8 mouse cellular contexts compared by ENCODE assay signal in genomic region chr5:35525469-35526123, GRCm38 (mm10). TPM values are rescaled to one million over a fixed set of nuclear protein-coding genes. Genes with fewer than 3 reads are reported as not detected.
DNase-seq lines count a peak whose midpoint lies in the region; ATAC-seq lines count a peak whose summit lies in the region.

Gene Cpz, minus strand, starts transcription at chr5:35525698.

- 2% methylated on average over 29 of the region's 29 CpGs for WGBS in kidney, embryonic 14.5 days

- H3K4me2 ChIP-seq in kidney, embryonic 14.5 days (replicated peaks; ENCODE audit: low read depth, low read length): peak within 1 kb of the TSS; percentile 51

- H3K4me3 ChIP-seq in kidney, embryonic 14.5 days (ENCODE audit: low read length): peak within 1 kb of the TSS; percentile 30

- no peak within 1 kb of the TSS; the same call in 1 of the 2 replicates for H3K27ac ChIP-seq in kidney, embryonic 14.5 days (ENCODE audit: low read depth, low read length)

- ATAC-seq in kidney, embryonic 14.5 days (ENCODE audit: low FRiP score, low TSS enrichment): peak; percentile 81
- no peak for ATAC-seq in megakaryocyte, adult 5-6 weeks (ENCODE audit: poor library complexity, severe bottlenecking)

- peaks cover 14% of the 10 kb centered on the region; the same call in 1 of the 2 replicates for H3K27me3 ChIP-seq in kidney, embryonic 14.5 days (ENCODE audit: control insufficient read depth, insufficient read depth, low read length)

- no peaks in the 10 kb centered on the region for H3K9me3 ChIP-seq in kidney, embryonic 14.5 days (ENCODE audit: control insufficient read depth, low read length)

- DNase-seq in kidney, adult 11 months: no peak
- DNase-seq in ZHBTc4 (ENCODE audit: low read depth, low spot score) (peak; percentile 94), liver (peak; percentile 70)
- DNase-seq in gonadal fat pad, adult 2 months (ENCODE audit: low read depth): no peak
- DNase-seq in retina, embryonic 14.5 days (ENCODE audit: low spot score): peak; percentile 86
- DNase-seq in spleen, postnatal 4 days (ENCODE audit: low spot score in 2 of 2): no peak

- peaks cover 16% of the 10 kb centered on the region for H3K4me1 ChIP-seq in kidney, embryonic 14.5 days (ENCODE audit: control insufficient read depth, insufficient read depth, low read length)

- no peaks in the 10 kb centered on the region for H3K36me3 ChIP-seq in kidney, embryonic 14.5 days (ENCODE audit: control insufficient read depth, insufficient read depth, low read length)

- H3K9ac ChIP-seq in kidney, embryonic 14.5 days (ENCODE audit: low read depth, low read length): peak within 1 kb of the TSS; percentile 25; the same call in 1 of the 2 replicates

RNA-seq across cellular contexts. Expression of gene Cpz, which starts in this region (rescaled TPM):
- polyA plus RNA-seq in kidney, embryonic 14.5 days (2014; fragmentation: Nextera tagmentation; extraction: Ambion mirVana): 1.5 and 2.1 TPM in 2 replicates
- polyA plus RNA-seq in gonadal fat pad, adult 2 months (2012; rRNA removed): 26.1 and 29.9 TPM in 2 replicates
- not detected in 2 replicates for total RNA-seq in megakaryocyte, adult 5-6 weeks (2015)
- total RNA-seq in megakaryocyte, adult 5-6 weeks (2017): not detected in 2 replicates

Comparison
In these comparisons a context has a peak if more than half of its experiments do, and no peak if none do; other contexts are left out.
1. DNase-seq: peak in ZHBTc4 (single experiment), liver (single experiment) and retina, embryonic 14.5 days (single experiment); none in kidney, adult 11 months (single experiment), gonadal fat pad, adult 2 months (single experiment) and spleen, postnatal 4 days (0 of 2).